Comparison of ENCODE assay signal across 8 mouse cellular contexts in the genomic region with DNA sequence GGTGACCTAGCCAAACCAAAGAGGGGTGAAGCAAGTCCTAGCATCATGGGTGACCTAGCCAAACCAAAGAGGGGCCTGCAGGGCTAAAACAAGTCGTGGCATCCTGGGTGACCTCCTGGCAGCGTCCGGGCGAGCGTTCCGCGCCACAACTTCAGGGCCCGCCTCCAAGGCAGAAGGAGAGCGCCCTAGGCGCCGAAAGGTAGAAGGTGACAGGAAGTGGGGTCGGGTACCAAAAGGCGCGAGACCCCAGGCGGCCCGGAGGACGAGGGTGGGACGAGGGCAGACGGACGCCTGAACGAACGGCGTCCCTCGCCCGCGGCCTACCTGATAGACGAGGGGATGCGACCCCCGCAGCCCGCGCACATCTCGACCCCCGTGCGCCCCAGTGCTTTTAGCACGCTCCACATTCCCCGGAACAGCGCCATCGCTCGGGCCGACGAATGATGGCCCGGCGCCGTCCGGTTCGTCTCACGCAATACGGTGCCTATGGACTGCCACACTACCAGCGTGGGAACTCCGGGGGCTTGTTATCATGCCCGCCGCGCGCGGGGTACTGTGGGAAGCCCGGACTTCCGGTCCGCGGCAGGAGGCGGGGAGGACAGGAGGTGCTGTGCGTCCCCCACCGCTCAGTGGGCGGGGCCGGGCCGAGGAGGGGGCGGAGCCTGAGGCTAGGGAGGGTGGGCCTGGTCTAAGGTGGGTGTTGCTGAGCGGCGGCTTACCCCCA. TPM values are rescaled to one million over a fixed set of nuclear protein-coding genes. Genes with fewer than 3 reads are reported as not detected.
DNase-seq lines count a peak whose midpoint lies in the region; ATAC-seq lines count a peak whose summit lies in the region.

No protein-coding gene starts in this region.

- DNase-seq in 3T3-L1 (ENCODE audit: low read depth, low spot score), result peak; percentile 92
- peak; percentile 94 to 96 for DNase-seq in adrenal gland, postnatal 4 days (ENCODE audit: low spot score in 2 of 2)
- DNase-seq in embryonic facial prominence, embryonic 14.5 days (ENCODE audit: low spot score), result peak; percentile 97
- peak; percentile 94 for DNase-seq in heart, adult 9 months (ENCODE audit: low spot score in 2 of 2)
- peak; percentile 67 to 83 for DNase-seq in monocyte, adult 2 months (ENCODE audit: low read depth in 1 of 2, low spot score in 2 of 2)
- DNase-seq in spleen, postnatal 36 days (ENCODE audit: low spot score in 2 of 2), result peak; percentile 98

- no peaks in the 10 kb centered on the region for H3K27me3 ChIP-seq in embryonic facial prominence, embryonic 14.5 days (replicated peaks; ENCODE audit: control insufficient read depth, insufficient read depth, low read length)
- H3K27me3 ChIP-seq in kidney, embryonic 14.5 days (ENCODE audit: control insufficient read depth, insufficient read depth, low read length), result no peaks in the 10 kb centered on the region
- H3K27me3 ChIP-seq in limb, embryonic 15.5 days, result no peaks in the 10 kb centered on the region

- under 1% methylated on average over 49 of the region's 68 CpGs for WGBS in embryonic facial prominence, embryonic 14.5 days
- under 1% methylated on average over 60 of the region's 68 CpGs for WGBS in kidney, embryonic 14.5 days
- under 1% methylated on average over 68 of the region's 68 CpGs for WGBS in limb, embryonic 15.5 days

- H3K36me3 ChIP-seq in embryonic facial prominence, embryonic 14.5 days (ENCODE audit: control insufficient read depth, insufficient read depth, low read length), result peaks cover 27% of the 10 kb centered on the region
- H3K36me3 ChIP-seq in kidney, embryonic 14.5 days (ENCODE audit: control insufficient read depth, insufficient read depth, low read length), result peaks cover 26% of the 10 kb centered on the region
- peaks cover 25% of the 10 kb centered on the region for H3K36me3 ChIP-seq in limb, embryonic 15.5 days

- ATAC-seq in embryonic facial prominence, embryonic 14.5 days (ENCODE audit: low read depth), result peak; percentile 99
- peak; percentile 98 for ATAC-seq in kidney, embryonic 14.5 days (ENCODE audit: low FRiP score, low TSS enrichment)
- peak; percentile 98 for ATAC-seq in limb, embryonic 15.5 days (ENCODE audit: insufficient number of reproducible peaks, low FRiP score, low TSS enrichment, low read depth)

- H3K4me1 ChIP-seq in embryonic facial prominence, embryonic 14.5 days (ENCODE audit: control insufficient read depth, insufficient read depth, low read length), result peaks cover 5% of the 10 kb centered on the region; the same call in 1 of the 2 replicates
- peaks cover 10% of the 10 kb centered on the region; the same call in 1 of the 2 replicates for H3K4me1 ChIP-seq in kidney, embryonic 14.5 days (ENCODE audit: control insufficient read depth, insufficient read depth, low read length)
- H3K4me1 ChIP-seq in limb, embryonic 15.5 days, result peaks cover 5% of the 10 kb centered on the region

- peak overlapping the region; percentile 91 for H3K4me3 ChIP-seq in embryonic facial prominence, embryonic 14.5 days (ENCODE audit: low read depth, low read length)
- peak overlapping the region; percentile 82 for H3K4me3 ChIP-seq in kidney, embryonic 14.5 days (ENCODE audit: low read length)
- peak overlapping the region; percentile 91 for H3K4me3 ChIP-seq in limb, embryonic 15.5 days

- H3K4me2 ChIP-seq in embryonic facial prominence, embryonic 14.5 days (ENCODE audit: low read depth, low read length), result peak overlapping the region; percentile 64
- peak overlapping the region; percentile 81 for H3K4me2 ChIP-seq in kidney, embryonic 14.5 days (replicated peaks; ENCODE audit: low read depth, low read length)
- peak overlapping the region; percentile 81 for H3K4me2 ChIP-seq in limb, embryonic 15.5 days

- peak overlapping the region; percentile 21 for H3K27ac ChIP-seq in embryonic facial prominence, embryonic 14.5 days (replicated peaks; ENCODE audit: low read depth, low read length)
- peak overlapping the region; percentile 68; the same call in 1 of the 2 replicates for H3K27ac ChIP-seq in kidney, embryonic 14.5 days (ENCODE audit: low read depth, low read length)
- peak overlapping the region; percentile 62; the same call in 1 of the 2 replicates for H3K27ac ChIP-seq in limb, embryonic 15.5 days

- peak overlapping the region; percentile 90 for H3K9ac ChIP-seq in embryonic facial prominence, embryonic 14.5 days (ENCODE audit: low read depth, low read length)
- H3K9ac ChIP-seq in kidney, embryonic 14.5 days (ENCODE audit: low read depth, low read length), result peak overlapping the region; percentile 83
- peak overlapping the region; percentile 94 for H3K9ac ChIP-seq in limb, embryonic 15.5 days

- no peaks in the 10 kb centered on the region for H3K9me3 ChIP-seq in embryonic facial prominence, embryonic 14.5 days (ENCODE audit: control insufficient read depth, low read length)
- no peaks in the 10 kb centered on the region for H3K9me3 ChIP-seq in kidney, embryonic 14.5 days (ENCODE audit: control insufficient read depth, low read length)
- no peaks in the 10 kb centered on the region for H3K9me3 ChIP-seq in limb, embryonic 15.5 days

RNA-seq across cellular contexts. Expression of gene Tfam, which starts 0.4 kb away (rescaled TPM):
- total RNA-seq in adrenal gland, postnatal 4 days (2021), result 10 to 100 TPM; 70.9 to 77.0 TPM
- polyA plus RNA-seq in embryonic facial prominence, embryonic 14.5 days (2014; fragmentation: Nextera tagmentation; extraction: Ambion mirVana), result 56.5 and 64.1 TPM in 2 replicates
- polyA plus RNA-seq in kidney, embryonic 14.5 days (2014; fragmentation: Nextera tagmentation; extraction: Ambion mirVana), result 87.7 and 103 TPM in 2 replicates
- polyA plus RNA-seq in limb, embryonic 15.5 days (2015; fragmentation: Nextera tagmentation; extraction: Ambion mirVana), result 59.4 and 59.8 TPM in 2 replicates

RNA-seq across cellular contexts. Expression of gene Ube2d1, which starts 47.4 kb away (rescaled TPM):
- 10 to 100 TPM; 23.6 to 30.3 TPM for total RNA-seq in adrenal gland, postnatal 4 days (2021)
- polyA plus RNA-seq in embryonic facial prominence, embryonic 14.5 days (2014; fragmentation: Nextera tagmentation; extraction: Ambion mirVana), result 72.8 and 80.1 TPM in 2 replicates
- polyA plus RNA-seq in kidney, embryonic 14.5 days (2014; fragmentation: Nextera tagmentation; extraction: Ambion mirVana), result 81.7 and 83.1 TPM in 2 replicates
- polyA plus RNA-seq in limb, embryonic 15.5 days (2015; fragmentation: Nextera tagmentation; extraction: Ambion mirVana), result 52.2 and 58.6 TPM in 2 replicates

Comparison
In these comparisons a context has a peak if more than half of its experiments do, and no peak if none do; other contexts are left out.
1. Peak in every context shown above with its lines: DNase-seq, ATAC-seq, H3K4me3 ChIP-seq and H3K27ac ChIP-seq.